ENCODE assay signal across 9 mouse cellular contexts in genomic region chr11:106391546-106392188, GRCm38 (mm10). TPM values are rescaled to one million over a fixed set of nuclear protein-coding genes. Genes with fewer than 3 reads are reported as not detected.
DNase-seq lines count a peak whose midpoint lies in the region; ATAC-seq and TF ChIP-seq lines count a peak whose summit lies in the region.
"Had no signal": no experiment of that assay in that cellular context is flagged by ENCODE, and none has a peak within 500 bp of the region (broad histone marks: within the 10 kb centered on the region; RNA-seq: fewer than 3 reads in every experiment).

No protein-coding gene starts in this region.

- H3K9me3 ChIP-seq in forebrain, embryonic 14.5 days (replicated peaks; ENCODE audit: control insufficient read depth, low read length) = no peaks in the 10 kb centered on the region
- H3K9me3 ChIP-seq in lung, embryonic 14.5 days (ENCODE audit: low read depth, low read length) = no peaks in the 10 kb centered on the region
- H3K9me3 ChIP-seq: midbrain, embryonic 12.5 days had no signal

- H3K4me2 ChIP-seq in forebrain, embryonic 14.5 days (ENCODE audit: low read length) = no peak overlapping the region
- no peak overlapping the region for H3K4me2 ChIP-seq in lung, embryonic 14.5 days
- H3K4me2 ChIP-seq: midbrain, embryonic 12.5 days had no signal

- H3K27me3 ChIP-seq in forebrain, embryonic 14.5 days (replicated peaks; ENCODE audit: control insufficient read depth, insufficient read depth, low read length) = no peaks in the 10 kb centered on the region
- no peaks in the 10 kb centered on the region for H3K27me3 ChIP-seq in lung, embryonic 14.5 days (ENCODE audit: insufficient read depth, low read length)
- H3K27me3 ChIP-seq: midbrain, embryonic 12.5 days had no signal

- DNase-seq in MN1 (ENCODE audit: low spot score) = peak; percentile 78
- DNase-seq in c-Kit-positive CD71-positive TER-119-negative erythroid progenitor cells, embryonic 14.5 days (ENCODE audit: low read depth) = peak; percentile 71
- peak; percentile 83 for DNase-seq in forebrain, embryonic 14.5 days (ENCODE audit: low spot score)
- DNase-seq in heart, postnatal 4 days = peak; percentile 84
- peak; percentile 25 to 64 for DNase-seq in layer of hippocampus, adult 8-10 months (ENCODE audit: low spot score in 2 of 2)
- DNase-seq in lung, embryonic 14.5 days = peak; percentile 93
- DNase-seq in ovary, postnatal 14 days (ENCODE audit: low spot score) = peak; percentile 66
- peak; percentile 80 for DNase-seq in thymus, postnatal 14 days

- 31% methylated on average over 6 of the region's 6 CpGs for WGBS in forebrain, embryonic 14.5 days
- 33% methylated on average over 6 of the region's 6 CpGs for WGBS in lung, embryonic 14.5 days

- TF ChIP-seq CTCF in lung, embryonic 14.5 days (IDR thresholded peaks at IDR 0.05; ENCODE audit: low read depth) = peak; percentile 98

- ATAC-seq in forebrain, embryonic 14.5 days = peak; percentile 67
- peak; percentile 67; the same call in 1 of the 2 replicates for ATAC-seq in lung, embryonic 14.5 days (ENCODE audit: insufficient read depth)

- no peak overlapping the region for H3K4me3 ChIP-seq in forebrain, embryonic 14.5 days (ENCODE audit: low read depth, low read length)
- no peak overlapping the region for H3K4me3 ChIP-seq in lung, embryonic 14.5 days (ENCODE audit: low read depth, low read length)
- H3K4me3 ChIP-seq: midbrain, embryonic 12.5 days had no signal

- H3K9ac ChIP-seq in forebrain, embryonic 14.5 days (ENCODE audit: low read length) = no peak overlapping the region
- H3K9ac ChIP-seq in lung, embryonic 14.5 days = no peak overlapping the region
- H3K9ac ChIP-seq: midbrain, embryonic 12.5 days had no signal

- peaks cover 5% of the 10 kb centered on the region; the same call in 1 of the 2 replicates for H3K36me3 ChIP-seq in forebrain, embryonic 14.5 days (ENCODE audit: control insufficient read depth, insufficient read depth, low read length)
- H3K36me3 ChIP-seq in lung, embryonic 14.5 days (ENCODE audit: insufficient read depth) = no peaks in the 10 kb centered on the region
- H3K36me3 ChIP-seq: midbrain, embryonic 12.5 days had no signal

- H3K27ac ChIP-seq in forebrain, embryonic 14.5 days (ENCODE audit: low read depth, low read length) = no peak overlapping the region
- no peak overlapping the region for H3K27ac ChIP-seq in lung, embryonic 14.5 days (ENCODE audit: low read depth)
- H3K27ac ChIP-seq: midbrain, embryonic 12.5 days had no signal

- no peaks in the 10 kb centered on the region for H3K4me1 ChIP-seq in forebrain, embryonic 14.5 days (ENCODE audit: control insufficient read depth, insufficient read depth, low read length)
- 0 out of 2 replicates have a peak, but pooled peaks cover 3% of the 10 kb centered on the region for H3K4me1 ChIP-seq in lung, embryonic 14.5 days (ENCODE audit: insufficient read depth)
- H3K4me1 ChIP-seq: midbrain, embryonic 12.5 days had no signal

RNA-seq across cellular contexts. Expression of gene Icam2, which starts 3.8 kb away (rescaled TPM):
- 16.0 and 17.9 TPM in 2 replicates for polyA plus RNA-seq in forebrain, embryonic 14.5 days (2014; fragmentation: Nextera tagmentation; extraction: Ambion mirVana)
- 10 to 100 TPM; 55.6 to 56.5 TPM for total RNA-seq in heart, postnatal 4 days (2021)
- total RNA-seq in layer of hippocampus, adult 8-10 months (2022) = 1 to 10 TPM; 1.7 to 3.4 (median 2.4) TPM
- polyA plus RNA-seq in lung, embryonic 14.5 days (2014; fragmentation: Nextera tagmentation; extraction: Ambion mirVana) = 68.3 and 76.7 TPM in 2 replicates

RNA-seq across cellular contexts. Expression of gene Prr29, which starts 26.4 kb away (rescaled TPM):
- polyA plus RNA-seq in forebrain, embryonic 14.5 days (2014; fragmentation: Nextera tagmentation; extraction: Ambion mirVana) = not detected in 2 replicates
- under 1 TPM; 0.41 to 0.52 TPM for total RNA-seq in heart, postnatal 4 days (2021)
- total RNA-seq in layer of hippocampus, adult 8-10 months (2022) = under 1 TPM in 1 of 4 experiments, not detected in 3; 0.41 TPM
- polyA plus RNA-seq in lung, embryonic 14.5 days (2014; fragmentation: Nextera tagmentation; extraction: Ambion mirVana) = 0.16 and 0.39 TPM in 2 replicates
- polyA plus RNA-seq: midbrain, embryonic 12.5 days had no signal

RNA-seq across cellular contexts. Expression of gene Scn4a, which starts 38.6 kb away (rescaled TPM):
- not detected in 2 replicates for polyA plus RNA-seq in forebrain, embryonic 14.5 days (2014; fragmentation: Nextera tagmentation; extraction: Ambion mirVana)
- 1 to 10 TPM; 2.5 to 3.5 TPM for total RNA-seq in heart, postnatal 4 days (2021)
- under 1 TPM in 2 of 4 experiments, not detected in 2; 0.07 TPM for total RNA-seq in layer of hippocampus, adult 8-10 months (2022)
- 0.05 and 0.24 TPM in 2 replicates for polyA plus RNA-seq in lung, embryonic 14.5 days (2014; fragmentation: Nextera tagmentation; extraction: Ambion mirVana)
- polyA plus RNA-seq: midbrain, embryonic 12.5 days had no signal

Comparison
In these comparisons a context has a peak if more than half of its experiments do, and no peak if none do; other contexts are left out.
1. RNA of gene Icam2, which starts 3.8 kb away (total RNA-seq): 55.6 to 56.5 TPM in heart, postnatal 4 days; 1.7 to 3.4 TPM in layer of hippocampus, adult 8-10 months; every median in the first group is over 10 times any median in the second.
2. Peak in every context shown above with its lines, with median percentiles within 50 percentile points of each other: DNase-seq.